Mouse (Mus musculus): Measurements from ENCODE around the gene Tmem147. TPM values are rescaled to one million over a fixed set of nuclear protein-coding genes. Genes with fewer than 3 reads are reported as not detected.
A peak's percentile ranks its signal among the peaks of the same experiment; 100 is the strongest.

Tmem147 gene
- polyA plus RNA-seq, 1 experiment from 2014 or later, result 220 TPM

DNA sequence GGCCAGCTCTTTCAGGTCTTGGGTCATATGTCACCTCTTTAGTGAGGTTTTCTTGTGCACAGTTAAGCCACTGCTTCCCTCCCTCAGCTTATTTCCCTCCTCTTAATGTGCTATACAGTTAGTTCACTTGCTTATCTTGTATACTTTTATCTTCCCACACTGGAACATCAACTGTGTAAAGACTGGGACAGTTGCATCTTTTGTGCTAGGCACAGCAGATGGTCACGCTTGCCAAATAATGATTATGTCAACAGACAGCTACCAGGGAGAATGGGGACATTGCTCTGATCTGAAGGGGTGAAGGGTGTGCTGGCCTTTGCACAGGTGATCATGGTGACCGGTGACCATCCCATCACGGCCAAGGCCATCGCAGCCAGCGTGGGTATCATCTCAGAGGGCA lies 9.7 kb downstream of the Tmem147 start:
- H3K4me3 ChIP-seq (replicated peaks), result no peak overlapping the region
- 92% methylated on average over 5 of the region's 5 CpGs for WGBS
- H3K27me3 ChIP-seq (replicated peaks), result 0 out of 2 replicates have a peak, but pooled peaks cover 3% of the 10 kb centered on the region
- H3K9me3 ChIP-seq, result no peaks in the 10 kb centered on the region
- H3K9ac ChIP-seq, result no peak overlapping the region
- no peak overlapping the region for H3K4me2 ChIP-seq (replicated peaks)
- peaks cover 12% of the 10 kb centered on the region for H3K4me1 ChIP-seq (replicated peaks)
- H3K36me3 ChIP-seq, result no peaks in the 10 kb centered on the region
- ATAC-seq, result no peak
- no peak overlapping the region for H3K27ac ChIP-seq

GRCm38 (mm10) chr7:30717716-30718046 lies 11.7 kb downstream of the Tmem147 start:
- H3K9ac ChIP-seq, result no peak overlapping the region
- H3K9me3 ChIP-seq, result no peaks in the 10 kb centered on the region
- peaks cover 8% of the 10 kb centered on the region for H3K4me1 ChIP-seq (replicated peaks)
- ATAC-seq, result no peak
- no peaks in the 10 kb centered on the region for H3K36me3 ChIP-seq
- peak overlapping the region; percentile 37 for H3K4me3 ChIP-seq (replicated peaks)
- peak overlapping the region; percentile 73 for H3K4me2 ChIP-seq (replicated peaks)
- 0 out of 2 replicates have a peak, but pooled peaks cover 3% of the 10 kb centered on the region for H3K27me3 ChIP-seq (replicated peaks)
- 12% methylated on average over 14 of the region's 14 CpGs for WGBS
- no peak overlapping the region for H3K27ac ChIP-seq

- H3K36me3 ChIP-seq, result no peaks in the 10 kb centered on the region
- H3K9me3 ChIP-seq, result no peaks in the 10 kb centered on the region
- peak overlapping the region; percentile 73 for H3K4me2 ChIP-seq (replicated peaks)
- ATAC-seq, result peak; percentile 98
- WGBS, result 1% methylated on average over 43 of the region's 43 CpGs
- H3K9ac ChIP-seq, result no peak overlapping the region
- H3K27ac ChIP-seq, result no peak overlapping the region
- peaks cover 8% of the 10 kb centered on the region for H3K4me1 ChIP-seq (replicated peaks)
- H3K4me3 ChIP-seq (replicated peaks), result peak overlapping the region; percentile 37
- H3K27me3 ChIP-seq (replicated peaks), result 0 out of 2 replicates have a peak, but pooled peaks cover 3% of the 10 kb centered on the region
Measured at GRCm38 (mm10) chr7:30717006-30717715, 12.2 kb downstream of the Tmem147 start.

DNA sequence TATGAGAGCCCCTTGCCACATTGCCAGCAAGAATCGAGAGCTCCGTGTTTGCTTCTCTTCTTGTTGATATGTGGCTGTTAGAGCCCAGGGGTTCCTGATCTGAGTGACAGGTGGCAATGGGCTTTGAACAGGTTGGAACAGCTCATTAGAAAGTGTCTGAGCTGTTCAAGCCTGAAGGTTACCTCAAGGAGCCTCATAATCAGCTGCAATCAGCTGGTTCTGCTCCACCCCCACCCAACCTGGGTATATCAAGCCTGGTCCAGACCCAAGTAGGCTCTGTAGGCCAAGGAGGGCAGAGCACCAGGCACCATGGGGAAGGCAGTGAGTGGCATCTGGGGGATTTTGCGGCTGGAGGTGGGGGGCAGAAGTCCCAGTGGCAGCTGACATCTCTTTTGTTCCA lies 17.4 kb downstream of the Tmem147 start, which contains the start of gene Atp4a:
Gene Atp4a, plus strand, starts transcription at position 268 of the 400 bp plus-strand sequence.
- no peak for ATAC-seq
- Histone ChIP-seq H3K27me3 (replicated peaks) (no peaks in the 10 kb centered on the region), H3K4me1 (replicated peaks) (peaks cover 3% of the 10 kb centered on the region; the same call in 1 of the 2 replicates), H3K4me2 (replicated peaks) (no peak within 1 kb of the TSS), H3K27ac (no peak within 1 kb of the TSS), H3K4me3 (replicated peaks) (no peak within 1 kb of the TSS), H3K36me3 (no peaks in the 10 kb centered on the region), H3K9ac (no peak within 1 kb of the TSS), H3K9me3 (no peaks in the 10 kb centered on the region)
- WGBS, result 85% methylated on average over 3 of the region's 3 CpGs

DNA sequence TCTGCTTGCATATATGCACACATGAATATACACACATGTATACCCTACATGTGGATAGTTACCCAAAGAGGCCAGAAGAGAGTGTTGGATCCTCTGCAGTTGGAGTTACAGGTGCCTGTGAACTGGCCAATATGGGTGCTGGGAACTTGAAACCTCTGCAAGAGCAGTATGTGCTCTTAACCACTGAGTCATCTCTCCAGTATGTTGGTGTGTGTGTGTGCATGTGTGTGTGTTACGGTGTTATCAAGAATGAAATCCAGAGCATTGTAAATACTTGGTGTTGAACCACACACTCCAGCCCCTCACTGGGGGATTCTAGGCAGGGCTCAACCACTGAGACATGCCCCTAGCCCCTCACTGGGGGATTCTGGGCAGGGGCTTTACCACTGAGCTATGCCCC lies 21.9 kb downstream of the Tmem147 start:
- 58% methylated on average over 1 of the region's 1 CpGs for WGBS

DNA sequence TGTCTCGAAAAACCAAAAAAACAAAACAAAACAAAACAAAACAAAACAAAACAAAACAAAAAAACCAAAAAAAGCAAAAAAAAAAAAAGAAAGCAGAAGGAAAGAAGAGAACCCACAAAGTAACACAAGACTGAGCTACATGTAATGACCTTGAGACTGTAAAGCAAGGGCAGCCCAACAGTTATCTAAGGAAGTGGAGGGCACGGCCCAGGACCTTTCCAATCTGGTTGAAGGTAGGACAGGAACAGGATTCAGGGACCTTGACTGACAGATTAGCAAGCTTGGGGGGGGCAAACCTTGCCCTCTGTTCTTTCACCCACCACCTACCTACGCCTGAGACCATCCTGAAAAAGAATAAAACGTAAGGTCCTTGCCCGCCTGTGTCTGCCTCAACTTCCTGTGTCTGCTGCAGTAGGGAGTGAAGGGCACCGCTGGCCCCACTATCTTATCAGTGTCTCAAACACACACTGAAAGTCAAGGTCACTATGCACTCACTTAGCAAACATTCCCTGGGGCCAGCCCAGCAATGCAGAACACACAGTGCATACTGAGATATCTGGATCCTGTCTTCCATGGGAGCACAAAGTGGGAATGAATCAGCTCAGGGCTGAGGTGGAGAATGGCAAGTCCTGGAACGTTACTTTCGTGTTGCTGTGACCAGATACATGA lies 23.0 kb downstream of the Tmem147 start:
- no peak overlapping the region for H3K9ac ChIP-seq
- WGBS, result 50% methylated on average over 8 of the region's 8 CpGs

More for the DNA sequence above, 21.9 kb downstream of the Tmem147 start:
- Histone ChIP-seq H3K36me3 (no peaks in the 10 kb centered on the region), H3K9ac (no peak overlapping the region), H3K4me2 (replicated peaks) (no peak overlapping the region), H3K4me1 (replicated peaks) (0 out of 2 replicates have a peak, but pooled peaks cover 3% of the 10 kb centered on the region), H3K27me3 (replicated peaks) (no peaks in the 10 kb centered on the region), H3K4me3 (replicated peaks) (no peak overlapping the region), H3K27ac (no peak overlapping the region), H3K9me3 (no peaks in the 10 kb centered on the region)
- ATAC-seq, result no peak; the same call in 1 of the 2 replicates

GRCm38 (mm10) chr7:30698589-30698988 lies 30.8 kb downstream of the Tmem147 start, which contains the start of gene 2200002J24Rik:
TSS of gene 2200002J24Rik (plus strand) at chr7:30698926.
- 34% methylated on average over 9 of the region's 9 CpGs for WGBS
- Histone ChIP-seq H3K27ac (no peak within 1 kb of the TSS), H3K4me2 (replicated peaks) (no peak within 1 kb of the TSS), H3K9me3 (no peaks in the 10 kb centered on the region), H3K36me3 (no peaks in the 10 kb centered on the region), H3K4me1 (replicated peaks) (peaks cover 9% of the 10 kb centered on the region; the same call in 1 of the 2 replicates), H3K9ac (no peak within 1 kb of the TSS), H3K27me3 (replicated peaks) (no peaks in the 10 kb centered on the region), H3K4me3 (replicated peaks) (no peak within 1 kb of the TSS)
- peak; percentile 93 for ATAC-seq

More for the DNA sequence above, 23.0 kb downstream of the Tmem147 start:
- ATAC-seq, result peak; percentile 94
- Histone ChIP-seq H3K27me3 (replicated peaks) (no peaks in the 10 kb centered on the region), H3K4me1 (replicated peaks) (0 out of 2 replicates have a peak, but pooled peaks cover 3% of the 10 kb centered on the region), H3K4me2 (replicated peaks) (no peak overlapping the region; the same call in 1 of the 2 replicates), H3K27ac (peak overlapping the region; percentile 71), H3K4me3 (replicated peaks) (no peak overlapping the region), H3K9me3 (no peaks in the 10 kb centered on the region), H3K36me3 (no peaks in the 10 kb centered on the region)

- 53% methylated on average over 5 of the region's 5 CpGs for WGBS
- Histone ChIP-seq H3K4me3 (replicated peaks) (no peak overlapping the region), H3K9me3 (no peaks in the 10 kb centered on the region), H3K9ac (no peak overlapping the region), H3K36me3 (no peaks in the 10 kb centered on the region), H3K27me3 (replicated peaks) (no peaks in the 10 kb centered on the region), H3K27ac (no peak overlapping the region), H3K4me1 (replicated peaks) (peaks cover 9% of the 10 kb centered on the region; the same call in 1 of the 2 replicates), H3K4me2 (replicated peaks) (no peak overlapping the region)
- peak; percentile 29; the same call in 1 of the 2 replicates for ATAC-seq
Measured at GRCm38 (mm10) chr7:30698101-30698500, 31.2 kb downstream of the Tmem147 start.

DNA sequence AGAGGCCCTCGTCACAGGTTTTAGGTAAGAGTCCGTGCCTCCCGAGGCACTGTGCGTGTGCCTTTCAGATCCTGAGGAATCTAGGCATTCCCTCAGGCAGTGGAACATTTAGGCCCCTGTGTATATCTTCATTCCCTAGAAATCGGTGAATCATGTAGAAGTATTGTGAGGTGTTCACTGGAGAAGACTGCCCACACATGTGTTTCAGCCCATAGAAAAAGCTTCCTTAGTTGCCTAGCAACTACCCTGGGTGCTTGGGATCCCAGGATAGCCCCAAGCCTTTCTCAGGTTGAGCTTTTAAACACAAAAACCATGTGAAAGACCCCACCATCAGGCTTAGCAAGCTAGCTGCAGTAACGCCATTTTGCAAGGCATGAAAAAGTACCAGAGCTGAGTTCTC lies 41.0 kb downstream of the Tmem147 start:
- 71% methylated on average over 6 of the region's 6 CpGs for WGBS
- H3K9me3 ChIP-seq, result no peaks in the 10 kb centered on the region
- H3K4me2 ChIP-seq (replicated peaks), result no peak overlapping the region
- ATAC-seq, result peak; percentile 43; the same call in 1 of the 2 replicates
- no peak overlapping the region for H3K4me3 ChIP-seq (replicated peaks)
- 0 out of 2 replicates have a peak, but pooled peaks cover 3% of the 10 kb centered on the region for H3K27me3 ChIP-seq (replicated peaks)
- no peaks in the 10 kb centered on the region for H3K4me1 ChIP-seq (replicated peaks)
- no peak overlapping the region for H3K9ac ChIP-seq
- no peaks in the 10 kb centered on the region for H3K36me3 ChIP-seq
- H3K27ac ChIP-seq, result no peak overlapping the region

- H3K27ac ChIP-seq, result no peak overlapping the region
- no peak for ATAC-seq
- H3K4me1 ChIP-seq (replicated peaks), result no peaks in the 10 kb centered on the region
- H3K4me2 ChIP-seq (replicated peaks), result no peak overlapping the region
- no peaks in the 10 kb centered on the region for H3K9me3 ChIP-seq
- 74% methylated on average over 2 of the region's 2 CpGs for WGBS
- no peak overlapping the region for H3K9ac ChIP-seq
- H3K36me3 ChIP-seq, result no peaks in the 10 kb centered on the region
- H3K4me3 ChIP-seq (replicated peaks), result no peak overlapping the region
- 0 out of 2 replicates have a peak, but pooled peaks cover 3% of the 10 kb centered on the region for H3K27me3 ChIP-seq (replicated peaks)
Measured at GRCm38 (mm10) chr7:30683425-30683824, 45.9 kb downstream of the Tmem147 start.

- Histone ChIP-seq H3K9ac (no peak overlapping the region), H3K27me3 (replicated peaks) (no peaks in the 10 kb centered on the region), H3K4me3 (replicated peaks) (no peak overlapping the region), H3K4me2 (replicated peaks) (no peak overlapping the region), H3K27ac (no peak overlapping the region), H3K4me1 (replicated peaks) (no peaks in the 10 kb centered on the region), H3K9me3 (no peaks in the 10 kb centered on the region), H3K36me3 (no peaks in the 10 kb centered on the region)
- no peak for ATAC-seq
- 67% methylated on average over 5 of the region's 5 CpGs for WGBS
Measured at GRCm38 (mm10) chr7:30681897-30682296, 47.4 kb downstream of the Tmem147 start.

DNA sequence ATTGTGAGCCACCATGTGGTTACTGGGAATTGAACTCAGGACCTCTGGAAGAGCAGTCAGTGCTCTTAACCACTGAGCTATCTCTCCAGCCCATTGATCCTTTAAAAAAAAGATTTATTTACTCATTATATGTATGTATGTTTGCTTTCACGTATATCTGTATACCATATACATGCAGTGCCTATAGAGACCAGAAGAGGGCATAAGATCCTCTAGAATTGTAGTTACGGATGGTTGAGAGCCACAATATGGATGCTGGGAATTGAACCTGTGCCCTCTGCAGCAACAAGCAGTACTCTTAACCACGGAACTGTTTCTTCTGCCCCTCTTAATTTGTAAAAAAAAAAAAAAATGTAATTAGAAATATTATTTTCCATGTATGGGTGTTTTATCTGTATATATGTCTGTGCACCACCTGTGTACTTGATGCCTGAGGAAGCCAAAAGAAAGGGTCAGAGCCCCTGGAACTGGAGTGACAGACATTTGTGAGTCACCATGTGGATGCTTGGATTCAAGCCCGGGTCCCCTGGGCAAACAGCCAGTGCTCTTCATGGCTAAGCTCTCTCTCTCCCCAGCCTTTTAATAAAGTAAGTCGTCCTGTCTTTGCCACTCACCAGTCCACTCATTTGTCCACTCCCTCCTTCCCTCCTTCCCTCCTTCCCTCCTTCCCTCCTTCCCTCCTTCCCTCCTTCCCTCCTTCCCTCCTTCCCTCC lies 50.9 kb downstream of the Tmem147 start:
- no peak overlapping the region for H3K9ac ChIP-seq
- no peak overlapping the region for H3K4me2 ChIP-seq (replicated peaks)
- H3K27ac ChIP-seq, result no peak overlapping the region
- no peaks in the 10 kb centered on the region for H3K36me3 ChIP-seq
- 61% methylated on average over 5 of the region's 5 CpGs for WGBS
- no peak overlapping the region for H3K4me3 ChIP-seq (replicated peaks)
- no peak for ATAC-seq
- H3K27me3 ChIP-seq (replicated peaks), result no peaks in the 10 kb centered on the region
- H3K4me1 ChIP-seq (replicated peaks), result no peaks in the 10 kb centered on the region
- H3K9me3 ChIP-seq, result no peaks in the 10 kb centered on the region

Measured in intestine, embryonic 15.5 days (tissue).